Mouse (Mus musculus): Measurements from ENCODE around the gene Dclre1b.
A peak's percentile ranks its signal among the peaks of the same experiment; 100 is the strongest.
"Not testable (repeated sequence)": the region's sequence is repeated elsewhere in the genome, so short reads cannot be mapped to it uniquely, and the experiment has no call there.

The Dclre1b gene

GRCm38 (mm10) chr3:103809799-103810150 lies 531 bp upstream of the Dclre1b start:
- peak; percentile 38 for DNase-seq

DNA sequence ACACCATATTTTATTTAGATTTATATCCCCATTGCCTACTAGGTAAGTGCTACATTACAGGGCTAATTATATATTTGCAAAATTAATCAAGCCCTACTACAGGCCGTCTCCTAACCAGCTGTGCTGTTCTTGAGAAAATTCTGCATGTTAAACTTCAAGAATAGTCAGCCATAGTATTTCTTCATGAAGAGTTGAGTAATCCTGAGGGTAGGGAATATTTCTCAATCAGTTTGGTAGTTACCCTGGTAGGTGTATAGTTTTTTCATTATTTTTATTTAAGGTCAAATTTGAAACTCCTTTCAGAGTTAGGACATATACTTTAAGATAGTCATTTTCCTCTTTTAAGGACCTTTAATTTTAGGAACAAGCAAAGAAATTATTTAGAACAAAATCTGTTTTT lies 3.6 kb downstream of the Dclre1b start:
- DNase-seq = no peak

DNA sequence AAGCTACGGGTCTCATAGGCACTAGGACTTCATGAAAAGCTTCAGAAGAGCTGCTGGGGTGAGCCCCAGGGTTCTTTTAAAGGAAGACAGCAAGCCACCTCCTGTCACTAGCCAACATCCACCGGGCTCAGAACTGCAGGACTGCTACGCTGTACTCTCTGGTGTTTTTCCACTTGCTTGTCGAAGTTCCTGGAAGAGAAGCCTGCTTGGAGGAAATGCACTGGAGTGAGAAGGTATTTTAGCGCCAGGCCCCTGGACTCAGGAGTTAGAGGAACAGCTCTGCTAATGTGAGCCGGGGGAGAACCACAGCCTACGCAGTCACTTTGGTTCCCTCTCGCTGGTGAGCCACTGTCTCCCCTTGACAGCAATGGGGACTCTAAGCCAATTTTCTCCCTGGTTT lies 6.4 kb downstream of the Dclre1b start:
- no peak for DNase-seq

- peak; percentile 91 for DNase-seq
Observed at GRCm38 (mm10) chr3:103801631-103802531, 7.4 kb downstream of the Dclre1b start.

GRCm38 (mm10) chr3:103799507-103799906 lies 9.7 kb downstream of the Dclre1b start:
- no peak for DNase-seq

DNA sequence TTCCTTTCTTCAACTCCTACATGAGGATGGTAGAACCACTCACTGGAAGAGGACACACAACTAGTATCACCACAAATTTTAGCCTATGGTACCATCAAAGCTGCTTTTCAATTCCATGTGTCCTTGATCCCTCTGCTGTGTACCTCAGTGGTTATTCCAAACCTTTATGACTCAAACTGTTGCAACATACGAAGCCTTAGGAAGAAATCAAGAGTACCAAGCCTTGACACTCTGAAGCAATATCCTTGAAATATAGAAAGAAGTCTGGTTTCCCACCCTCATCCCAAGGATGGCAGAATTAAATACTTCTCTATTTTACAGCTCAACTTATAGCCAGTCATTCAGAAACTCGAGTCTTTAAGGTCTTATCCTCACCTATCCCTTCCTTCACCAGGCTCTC lies 12.9 kb downstream of the Dclre1b start:
- no peak for DNase-seq

GRCm38 (mm10) chr3:103792566-103792965 lies 16.7 kb downstream of the Dclre1b start:
- no peak for DNase-seq

DNA sequence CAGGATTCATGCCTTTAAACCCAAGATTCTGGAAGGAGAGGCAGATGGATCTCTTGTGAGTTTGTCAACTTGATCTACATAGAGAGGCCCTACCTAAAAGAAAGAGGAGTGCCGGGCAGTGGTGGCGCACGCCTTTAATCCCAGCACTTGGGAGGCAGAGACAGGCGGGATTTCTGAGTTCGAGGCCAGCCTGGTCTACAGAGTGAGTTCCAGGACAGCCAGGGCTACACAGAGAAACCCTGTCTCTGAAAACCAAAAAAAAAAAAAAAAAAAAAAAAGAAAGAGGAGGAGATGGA lies 17.2 kb downstream of the Dclre1b start:
- DNase-seq = not testable (repeated sequence)

DNA sequence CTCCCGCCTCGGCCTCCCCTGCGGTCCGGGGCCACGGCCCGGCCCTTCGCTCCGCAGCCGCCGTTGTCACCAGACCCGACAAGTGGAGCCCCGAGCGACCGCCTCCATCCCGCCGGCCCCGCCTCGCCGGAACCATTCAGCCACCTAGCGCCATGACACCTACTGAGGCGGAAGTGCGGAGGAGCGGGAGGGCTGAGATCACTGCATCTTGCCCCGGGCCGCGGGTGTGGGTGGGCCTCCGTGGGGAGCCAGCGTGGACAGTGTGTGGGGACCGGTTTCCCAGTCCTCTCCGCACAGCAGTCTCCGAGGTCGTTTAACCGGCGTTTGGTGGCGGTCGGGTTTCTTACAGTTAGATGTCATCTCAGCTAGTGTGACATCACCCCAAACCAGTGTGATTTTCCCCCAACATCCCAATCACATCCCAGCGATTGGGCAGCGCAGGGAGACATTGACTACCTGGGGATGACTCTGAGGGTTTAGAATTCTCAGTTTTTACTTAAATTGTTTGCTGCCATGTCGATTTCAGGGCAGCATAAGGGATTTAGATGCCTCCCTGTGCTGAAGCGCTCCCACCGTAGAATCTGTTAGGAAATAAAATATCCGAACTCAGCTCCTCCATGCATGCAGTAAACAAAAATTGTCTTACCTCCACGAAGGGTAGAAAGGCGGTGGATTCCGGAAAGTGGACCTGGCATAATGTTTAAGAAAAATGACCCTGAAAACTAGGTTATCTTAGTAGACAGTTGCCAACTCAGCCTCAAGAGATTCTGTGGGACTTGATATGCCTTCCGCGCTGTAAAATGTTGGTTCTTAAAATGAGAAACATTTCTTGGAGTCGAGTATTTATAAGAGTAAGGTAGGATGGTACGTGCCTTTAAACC lies 17.8 kb downstream of the Dclre1b start, which contains the start of gene Hipk1:
Hipk1 (minus strand) TSS at position 334 of the 881 bp plus-strand sequence.
- peak; percentile 95 for DNase-seq

DNA sequence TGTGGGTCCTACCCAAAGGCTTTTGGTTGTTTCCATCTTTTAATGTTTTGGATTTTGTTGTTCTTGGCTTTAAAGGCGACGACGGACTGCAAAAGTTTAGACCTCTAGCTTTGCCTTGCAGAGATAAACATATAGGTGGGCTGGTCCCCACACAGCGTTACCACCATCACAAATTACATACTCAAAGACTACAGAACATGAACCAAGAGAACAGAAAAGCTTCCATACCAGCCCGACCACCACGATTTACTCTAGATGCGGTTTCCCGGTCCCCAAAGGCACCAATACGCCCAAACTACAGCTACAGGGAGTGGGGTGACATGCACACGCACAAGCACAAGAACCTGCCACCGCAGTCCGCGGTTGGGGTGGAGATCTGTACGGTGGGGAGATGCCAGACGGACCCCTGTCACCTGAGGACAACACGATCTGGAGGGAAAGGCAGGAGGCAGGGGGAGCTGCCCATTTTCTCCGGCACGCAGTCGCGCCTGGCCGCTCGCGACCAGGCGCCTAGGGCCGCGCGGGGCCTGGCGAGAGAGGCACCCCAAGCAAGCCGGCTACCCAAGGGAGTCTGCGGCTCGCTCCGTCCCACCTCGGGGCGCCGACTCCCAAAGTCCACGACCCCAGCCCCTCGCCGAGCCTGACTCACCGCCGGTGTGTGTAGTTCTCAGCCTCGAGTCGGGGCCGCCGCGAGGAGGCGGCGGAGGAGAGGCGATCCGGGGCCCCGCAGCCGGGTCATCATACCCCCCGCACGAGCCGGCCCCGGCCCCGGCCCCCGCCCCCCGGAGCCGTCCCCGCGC lies 18.7 kb downstream of the Dclre1b start:
- no peak for DNase-seq

- no peak for DNase-seq
Observed at GRCm38 (mm10) chr3:103789891-103790345, 19.3 kb downstream of the Dclre1b start.

DNA sequence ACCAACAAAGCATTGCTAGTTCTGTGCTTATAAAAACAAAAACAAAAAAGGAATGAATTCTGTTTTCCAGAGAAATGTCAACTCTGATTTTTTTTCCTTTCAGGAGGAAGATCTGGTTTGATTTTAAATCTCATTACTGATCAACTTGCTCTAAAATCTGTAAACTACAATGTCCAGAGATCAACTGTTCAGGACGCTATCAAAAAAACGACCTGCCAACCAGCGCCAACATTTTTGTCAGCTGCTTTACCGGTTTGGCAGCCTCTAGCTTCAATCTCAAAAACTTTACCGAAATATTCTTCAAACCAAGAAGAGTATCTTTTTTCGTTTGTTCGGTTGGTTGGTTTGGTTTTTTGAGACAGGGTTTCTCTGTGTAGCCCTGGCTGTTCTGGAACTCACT lies 20.1 kb downstream of the Dclre1b start:
- DNase-seq = no peak

GRCm38 (mm10) chr3:103787225-103787624 lies 22.0 kb downstream of the Dclre1b start:
- DNase-seq = no peak

- DNase-seq = no peak
Observed at GRCm38 (mm10) chr3:103782844-103783609, 26.2 kb downstream of the Dclre1b start.

DNA sequence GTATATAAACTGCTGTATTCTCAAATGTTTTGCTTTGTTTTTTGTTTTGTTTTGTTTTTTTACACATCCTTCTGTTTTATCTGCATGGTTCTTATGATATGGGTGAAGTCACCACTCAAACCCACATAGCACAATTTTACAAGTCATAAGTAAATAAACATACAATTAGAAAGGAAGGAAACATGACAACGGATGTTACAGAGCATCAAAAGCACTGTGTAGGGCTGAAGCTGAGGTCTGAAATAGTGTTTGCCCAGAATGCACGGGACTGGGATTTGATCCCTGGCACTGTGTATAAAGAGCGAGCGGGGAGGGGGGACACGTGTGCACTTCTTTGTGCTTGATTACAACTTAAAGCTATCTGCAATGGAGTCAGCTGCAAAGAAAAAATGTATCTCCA lies 28.5 kb downstream of the Dclre1b start:
- no peak for DNase-seq

DNA sequence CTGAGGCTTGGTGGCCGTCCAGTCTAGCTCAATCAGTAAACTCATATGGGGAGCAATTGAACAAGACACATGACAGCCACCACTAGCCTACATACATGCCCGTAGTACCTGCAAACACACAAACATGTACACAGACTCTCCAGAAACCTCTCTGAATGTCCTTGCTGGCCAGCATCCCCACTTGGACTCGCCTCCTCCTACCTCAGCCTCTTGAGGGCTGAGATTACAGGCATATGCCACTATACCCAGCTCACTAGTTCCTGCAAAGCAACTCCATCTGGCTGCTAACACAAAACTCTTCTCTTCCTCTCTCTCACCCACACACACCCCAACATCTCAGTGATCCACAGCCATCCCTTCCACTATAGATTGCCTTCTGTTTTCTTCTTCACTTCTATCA lies 29.0 kb downstream of the Dclre1b start:
- DNase-seq = peak; percentile 35

DNA sequence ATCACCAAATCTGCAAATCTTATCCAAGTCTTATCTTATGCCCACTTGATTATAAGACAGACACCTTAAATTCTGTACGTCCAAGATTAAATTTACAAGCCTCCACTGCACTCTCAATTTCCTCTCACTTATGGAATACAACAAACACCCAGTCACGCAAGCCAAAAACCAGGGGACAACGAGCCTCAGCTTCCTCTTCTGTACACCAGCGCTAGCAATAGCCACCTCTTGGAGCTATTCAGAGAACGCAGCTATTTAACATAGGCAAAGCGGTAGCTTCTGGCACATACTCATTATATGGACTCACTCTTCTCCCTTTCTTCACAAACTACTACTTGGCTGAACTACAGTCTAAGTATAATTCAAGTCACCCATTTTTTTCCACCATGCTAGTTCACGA lies 30.1 kb downstream of the Dclre1b start:
- no peak for DNase-seq

GRCm38 (mm10) chr3:103778660-103779059 lies 30.6 kb downstream of the Dclre1b start:
- no peak for DNase-seq

GRCm38 (mm10) chr3:103777940-103778339 lies 31.3 kb downstream of the Dclre1b start:
- DNase-seq = peak; percentile 61

DNA sequence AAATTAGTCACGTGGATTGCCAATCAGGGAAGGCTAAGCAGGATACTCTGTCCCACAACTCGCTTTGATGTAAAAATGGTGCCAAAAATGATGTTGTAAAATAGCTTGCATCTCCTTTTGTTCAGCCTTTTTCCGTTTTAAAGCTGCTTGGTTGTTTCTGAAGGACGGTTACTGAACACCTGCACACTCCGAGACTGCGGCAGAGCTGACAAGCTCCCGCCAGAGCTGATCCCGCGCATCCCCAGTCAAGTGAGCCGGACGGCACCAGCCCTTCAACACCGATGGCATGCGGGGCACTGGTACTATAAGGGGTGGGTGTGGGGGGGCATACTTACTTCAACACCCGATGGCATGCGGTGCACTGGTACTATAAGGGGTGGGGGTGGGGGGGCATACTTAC lies 35.2 kb downstream of the Dclre1b start:
- no peak for DNase-seq

- DNase-seq = no peak
Observed at GRCm38 (mm10) chr3:103773508-103773907, 35.7 kb downstream of the Dclre1b start.

GRCm38 (mm10) chr3:103772846-103773245 lies 36.4 kb downstream of the Dclre1b start:
- no peak for DNase-seq

All from layer of hippocampus, adult 9-11 months (tissue).